Mouse (Mus musculus) heart, embryonic 12.5 days (tissue): Measurements from ENCODE around the gene Sparcl1. TPM values are rescaled to one million over a fixed set of nuclear protein-coding genes. Genes with fewer than 3 reads are reported as not detected.

Experiments
- ATAC-seq: fragments of 200-750 bp; cut with Nextera tagmentation; 2 replicates; pipeline ENCODE4 v1.8.0; 2017; ENCODE audit warnings: moderate TSS enrichment, moderate library complexity; ENCODE audit not compliant: insufficient number of reproducible peaks, low FRiP score
- H3K27ac ChIP-seq: fragments of 300-500 bp; sonication (generic); 2 replicates; pipeline ENCODE4 v1.5.1; 2016; ENCODE audit warnings: mild to moderate bottlenecking, moderate library complexity; ENCODE audit not compliant: poor library complexity, severe bottlenecking
- H3K27me3 ChIP-seq: fragments of 300-500 bp; sonication (generic); replicated peaks from 2 replicates; pipeline ENCODE4 v1.6.1; 2016; ENCODE audit warnings: mild to moderate bottlenecking, moderate library complexity
- H3K36me3 ChIP-seq: fragments of 300-500 bp; sonication (generic); 2 replicates; pipeline ENCODE4 v1.6.1; 2016; ENCODE audit warnings: mild to moderate bottlenecking, moderate library complexity
- H3K4me1 ChIP-seq: fragments of 300-500 bp; sonication (generic); replicated peaks from 2 replicates; pipeline ENCODE4 v1.6.1; 2016; ENCODE audit warnings: mild to moderate bottlenecking
- H3K4me2 ChIP-seq: fragments of 300-500 bp; sonication (generic); 2 replicates; pipeline ENCODE4 v1.6.1; 2016; ENCODE audit warnings: mild to moderate bottlenecking, moderate library complexity
- H3K4me3 ChIP-seq: fragments of 300-500 bp; sonication (generic); 2 replicates; pipeline ENCODE4 v1.5.1; 2016; ENCODE audit warnings: mild to moderate bottlenecking
- H3K9ac ChIP-seq: fragments of 300-500 bp; sonication (generic); 2 replicates; pipeline ENCODE4 v1.6.1; 2016; ENCODE audit warnings: mild to moderate bottlenecking, moderate library complexity
- H3K9me3 ChIP-seq: fragments of 300-500 bp; sonication (generic); replicated peaks from 2 replicates; pipeline ENCODE4 v1.6.1; 2016; ENCODE audit warnings: mild to moderate bottlenecking, moderate library complexity
- WGBS: fragments of 180-500 bp; shearing (Covaris S2); methylation state at CpG from one replicate; pipeline ENCODE4 v1.1.7; 2016; 5-methylcytosine and 5-hydroxymethylcytosine counted together
- polyA plus RNA-seq: library from polyadenylated mRNA; unstranded; fragments of >200 nt; fragmentation: Nextera tagmentation; extraction: Ambion mirVana; gene quantifications from 2 replicates; pipeline ENCODE4 v1.2.1, GENCODE M21; 2016

The Sparcl1 gene
- polyA plus RNA-seq, 1 experiment from 2014 or later = 21.2 TPM

GRCm38 (mm10) chr5:104061936-104062772 is 51.4 kb downstream of the Sparcl1 start:
- H3K9ac ChIP-seq = no peak overlapping the region
- H3K27ac ChIP-seq = no peak overlapping the region
- no peaks in the 10 kb centered on the region for H3K27me3 ChIP-seq
- 84% methylated on average over 13 of the region's 13 CpGs for WGBS
- no peaks in the 10 kb centered on the region for H3K9me3 ChIP-seq
- ATAC-seq = no peak
- H3K4me3 ChIP-seq = no peak overlapping the region
- H3K36me3 ChIP-seq = peaks cover 63% of the 10 kb centered on the region
- no peak overlapping the region for H3K4me2 ChIP-seq
- no peaks in the 10 kb centered on the region for H3K4me1 ChIP-seq

- Histone ChIP-seq H3K27ac (no peak overlapping the region), H3K4me2 (no peak overlapping the region), H3K27me3 (no peaks in the 10 kb centered on the region), H3K9me3 (no peaks in the 10 kb centered on the region), H3K4me1 (no peaks in the 10 kb centered on the region), H3K4me3 (no peak overlapping the region), H3K36me3 (peaks cover 71% of the 10 kb centered on the region), H3K9ac (no peak overlapping the region)
- 88% methylated on average over 5 of the region's 5 CpGs for WGBS
- ATAC-seq = no peak
Measured at GRCm38 (mm10) chr5:104060429-104060828, 53.1 kb downstream of the Sparcl1 start.

GRCm38 (mm10) chr5:104059628-104060027 is 53.9 kb downstream of the Sparcl1 start:
- Histone ChIP-seq H3K4me2 (no peak overlapping the region), H3K27me3 (no peaks in the 10 kb centered on the region), H3K9ac (no peak overlapping the region), H3K4me1 (no peaks in the 10 kb centered on the region), H3K36me3 (peaks cover 70% of the 10 kb centered on the region), H3K4me3 (no peak overlapping the region), H3K9me3 (no peaks in the 10 kb centered on the region), H3K27ac (no peak overlapping the region)
- ATAC-seq = no peak
- WGBS = 90% methylated on average over 9 of the region's 9 CpGs

- Histone ChIP-seq H3K36me3 (peaks cover 61% of the 10 kb centered on the region), H3K27me3 (no peaks in the 10 kb centered on the region), H3K9me3 (no peaks in the 10 kb centered on the region), H3K4me2 (no peak overlapping the region), H3K4me1 (no peaks in the 10 kb centered on the region), H3K4me3 (no peak overlapping the region), H3K9ac (no peak overlapping the region), H3K27ac (no peak overlapping the region)
- 65% methylated on average over 15 of the region's 15 CpGs for WGBS
- ATAC-seq = no peak
Measured at GRCm38 (mm10) chr5:104058021-104058420, 55.5 kb downstream of the Sparcl1 start.

GRCm38 (mm10) chr5:104056295-104056694 is 57.2 kb downstream of the Sparcl1 start:
- Histone ChIP-seq H3K27me3 (no peaks in the 10 kb centered on the region), H3K36me3 (peaks cover 58% of the 10 kb centered on the region)
- ATAC-seq = no peak

GRCm38 (mm10) chr5:104055816-104056215 is 57.7 kb downstream of the Sparcl1 start:
- Histone ChIP-seq H3K9ac (no peak overlapping the region), H3K4me1 (no peaks in the 10 kb centered on the region), H3K4me3 (no peak overlapping the region), H3K36me3 (peaks cover 58% of the 10 kb centered on the region), H3K4me2 (no peak overlapping the region), H3K9me3 (no peaks in the 10 kb centered on the region), H3K27me3 (no peaks in the 10 kb centered on the region), H3K27ac (no peak overlapping the region)
- ATAC-seq = no peak
- WGBS = 80% methylated on average over 4 of the region's 4 CpGs

More at GRCm38 (mm10) chr5:104056295-104056694, 57.2 kb downstream of the Sparcl1 start:
- Histone ChIP-seq H3K9me3 (no peaks in the 10 kb centered on the region), H3K27ac (no peak overlapping the region), H3K4me3 (no peak overlapping the region), H3K4me1 (no peaks in the 10 kb centered on the region), H3K4me2 (no peak overlapping the region), H3K9ac (no peak overlapping the region)
- WGBS = 91% methylated on average over 7 of the region's 7 CpGs

GRCm38 (mm10) chr5:104054938-104055337 is 58.6 kb downstream of the Sparcl1 start:
- no peak overlapping the region for H3K4me2 ChIP-seq
- H3K9me3 ChIP-seq = no peaks in the 10 kb centered on the region
- H3K36me3 ChIP-seq = peaks cover 53% of the 10 kb centered on the region
- no peaks in the 10 kb centered on the region for H3K27me3 ChIP-seq
- WGBS = 84% methylated on average over 4 of the region's 4 CpGs
- H3K9ac ChIP-seq = no peak overlapping the region
- ATAC-seq = no peak
- H3K27ac ChIP-seq = no peak overlapping the region
- H3K4me3 ChIP-seq = no peak overlapping the region
- H3K4me1 ChIP-seq = no peaks in the 10 kb centered on the region

- 0 out of 2 replicates have a peak, but pooled peaks cover 4% of the 10 kb centered on the region for H3K4me1 ChIP-seq
- 66% methylated on average over 8 of the region's 8 CpGs for WGBS
- ATAC-seq = no peak
- H3K4me2 ChIP-seq = no peak overlapping the region
- H3K9me3 ChIP-seq = no peaks in the 10 kb centered on the region
- H3K27me3 ChIP-seq = no peaks in the 10 kb centered on the region
- H3K9ac ChIP-seq = no peak overlapping the region
- no peak overlapping the region for H3K4me3 ChIP-seq
- H3K36me3 ChIP-seq = peaks cover 38% of the 10 kb centered on the region
- no peak overlapping the region for H3K27ac ChIP-seq
Measured at GRCm38 (mm10) chr5:104052956-104053355, 60.6 kb downstream of the Sparcl1 start.

- Histone ChIP-seq H3K9me3 (no peaks in the 10 kb centered on the region), H3K27ac (no peak overlapping the region), H3K9ac (peak overlapping the region; percentile 94; the same call in 1 of the 2 replicates), H3K36me3 (peaks cover 23% of the 10 kb centered on the region), H3K4me2 (peak overlapping the region; percentile 78), H3K27me3 (no peaks in the 10 kb centered on the region), H3K4me1 (peaks cover 19% of the 10 kb centered on the region), H3K4me3 (peak overlapping the region; percentile 85)
- 44% methylated on average over 4 of the region's 4 CpGs for WGBS
- no peak for ATAC-seq
Measured at GRCm38 (mm10) chr5:104048139-104048538, 65.4 kb downstream of the Sparcl1 start.

- Histone ChIP-seq H3K27me3 (no peaks in the 10 kb centered on the region), H3K36me3 (peaks cover 21% of the 10 kb centered on the region), H3K9ac (peak overlapping the region; percentile 94), H3K4me1 (peaks cover 19% of the 10 kb centered on the region), H3K27ac (peak overlapping the region; percentile 79), H3K4me3 (peak overlapping the region; percentile 85), H3K4me2 (peak overlapping the region; percentile 78), H3K9me3 (no peaks in the 10 kb centered on the region)
- 3% methylated on average over 19 of the region's 19 CpGs for WGBS
- ATAC-seq = no peak
Measured at GRCm38 (mm10) chr5:104047200-104048105, 66.1 kb downstream of the Sparcl1 start.
